Mouse (Mus musculus) brain, embryonic 14.5 days (tissue): ENCODE measurements at regions not wholly inside any gene's neighbourhood (a gene's known extent, or its start where the extent isn't known, plus 50 kb on each side); places are given as distances from the start of the nearest gene placed in this dataset.

Experiments
- CTCF ChIP-seq: fragments of 200-500 bp; IDR thresholded peaks from 2 replicates; pipeline ENCODE4 v1.5.1; 2012; ENCODE audit warnings: inconsistent platforms, mild to moderate bottlenecking, moderate library complexity, borderline replicate concordance; ENCODE audit not compliant: insufficient read depth, insufficient read length; ENCODE audit errors: extremely low read depth
- POLR2A ChIP-seq: fragments of 200-500 bp; IDR thresholded peaks from 2 replicates; pipeline ENCODE4 v1.6.1; 2012; ENCODE audit warnings: mild to moderate bottlenecking, inconsistent platforms, borderline replicate concordance; ENCODE audit not compliant: poor library complexity, insufficient read depth, insufficient read length, severe bottlenecking; ENCODE audit errors: extremely low read depth

GRCm38 (mm10) chr6:31209411-31210139, 189.0 kb upstream of the Mkln1 start:
- no peak for TF ChIP-seq POLR2A
- no peak for TF ChIP-seq CTCF
